Comparison of ENCODE assay signal across 19 mouse cellular contexts in genomic region chr19:55138506-55138905, GRCm38 (mm10). TPM values are rescaled to one million over a fixed set of nuclear protein-coding genes. Genes with fewer than 3 reads are reported as not detected.
DNase-seq lines count a peak whose midpoint lies in the region; ATAC-seq and TF ChIP-seq lines count a peak whose summit lies in the region.
"Had no signal": no experiment of that assay in that cellular context is flagged by ENCODE, and none has a peak within 500 bp of the region (broad histone marks: within the 10 kb centered on the region; RNA-seq: fewer than 3 reads in every experiment).

No protein-coding gene starts in this region.

- H3K36me3 ChIP-seq in hindbrain, embryonic 12.5 days = no peaks in the 10 kb centered on the region
- H3K36me3 ChIP-seq in hindbrain, embryonic 11.5 days (ENCODE audit: control insufficient read depth, insufficient read depth, low read length) = no peaks in the 10 kb centered on the region
- no peaks in the 10 kb centered on the region for H3K36me3 ChIP-seq in lung, postnatal 0 days (ENCODE audit: insufficient read depth, low read length)
- no peaks in the 10 kb centered on the region for H3K36me3 ChIP-seq in midbrain, embryonic 14.5 days (ENCODE audit: control insufficient read depth, insufficient read depth, low read length)
- H3K36me3 ChIP-seq: hindbrain, embryonic 15.5 days; limb, embryonic 13.5 days had no signal

- no peak overlapping the region for H3K4me2 ChIP-seq in hindbrain, embryonic 12.5 days (replicated peaks)
- H3K4me2 ChIP-seq in hindbrain, embryonic 11.5 days (replicated peaks; ENCODE audit: low read depth, low read length) = no peak overlapping the region
- no peak overlapping the region for H3K4me2 ChIP-seq in lung, postnatal 0 days (replicated peaks; ENCODE audit: low read depth, low read length)
- H3K4me2 ChIP-seq in midbrain, embryonic 14.5 days (ENCODE audit: low read length) = no peak overlapping the region
- H3K4me2 ChIP-seq: hindbrain, embryonic 15.5 days; limb, embryonic 13.5 days had no signal

- WGBS in hindbrain, embryonic 12.5 days = 73% methylated on average over 7 of the region's 7 CpGs
- WGBS in hindbrain, embryonic 11.5 days = 74% methylated on average over 7 of the region's 7 CpGs
- WGBS in lung, postnatal 0 days = 83% methylated on average over 7 of the region's 7 CpGs
- WGBS in midbrain, embryonic 14.5 days = 70% methylated on average over 7 of the region's 7 CpGs

- TF ChIP-seq CTCF in lung, postnatal 0 days (IDR thresholded peaks at IDR 0.05) = no peak

- no peak for DNase-seq in hindbrain, embryonic 11.5 days (ENCODE audit: low spot score)
- no peak for DNase-seq in lung, postnatal 0 days (ENCODE audit: low spot score)
- no peak for DNase-seq in lung, adult 18-20 months
- DNase-seq in adrenal gland, postnatal 14 days = peak; percentile 78
- peak; percentile 47 for DNase-seq in kidney, postnatal 10 days
- DNase-seq in c-Kit-positive CD71-positive TER-119-positive erythroid progenitor cells, embryonic 14.5 days (ENCODE audit: low spot score) = no peak
- no peak for DNase-seq in midbrain, embryonic 14.5 days
- DNase-seq: lung, adult 2 months; right cerebral cortex, postnatal 25 days; thymus, postnatal 4 days had no signal

- H3K9ac ChIP-seq in hindbrain, embryonic 12.5 days = no peak overlapping the region
- H3K9ac ChIP-seq in hindbrain, embryonic 11.5 days (ENCODE audit: low read depth, low read length) = no peak overlapping the region
- no peak overlapping the region for H3K9ac ChIP-seq in lung, postnatal 0 days (replicated peaks; ENCODE audit: low read depth)
- no peak overlapping the region for H3K9ac ChIP-seq in midbrain, embryonic 14.5 days (replicated peaks; ENCODE audit: low read length)
- H3K9ac ChIP-seq: hindbrain, embryonic 15.5 days; limb, embryonic 13.5 days had no signal

- peaks cover 28% of the 10 kb centered on the region for H3K4me1 ChIP-seq in hindbrain, embryonic 12.5 days
- no peaks in the 10 kb centered on the region for H3K4me1 ChIP-seq in hindbrain, embryonic 11.5 days (replicated peaks; ENCODE audit: control insufficient read depth, insufficient read depth, low read length)
- peaks cover 14% of the 10 kb centered on the region for H3K4me1 ChIP-seq in lung, postnatal 0 days (ENCODE audit: insufficient read depth, low read depth, low read length)
- H3K4me1 ChIP-seq in midbrain, embryonic 14.5 days (ENCODE audit: control insufficient read depth, insufficient read depth, low read length) = peaks cover 4% of the 10 kb centered on the region; the same call in 1 of the 2 replicates

- no peak for ATAC-seq in hindbrain, embryonic 12.5 days (ENCODE audit: low FRiP score)
- ATAC-seq in hindbrain, embryonic 11.5 days (ENCODE audit: low FRiP score) = no peak
- no peak for ATAC-seq in lung, postnatal 0 days
- no peak for ATAC-seq in midbrain, embryonic 14.5 days (ENCODE audit: low FRiP score, low TSS enrichment)
- ATAC-seq: midbrain, embryonic 16.5 days had no signal

- no peaks in the 10 kb centered on the region for H3K9me3 ChIP-seq in hindbrain, embryonic 12.5 days (replicated peaks)
- no peaks in the 10 kb centered on the region for H3K9me3 ChIP-seq in hindbrain, embryonic 11.5 days (ENCODE audit: control insufficient read depth, low read length)
- no peaks in the 10 kb centered on the region for H3K9me3 ChIP-seq in lung, postnatal 0 days (ENCODE audit: low read length)
- no peaks in the 10 kb centered on the region for H3K9me3 ChIP-seq in midbrain, embryonic 14.5 days (ENCODE audit: control insufficient read depth, low read length)
- H3K9me3 ChIP-seq: hindbrain, embryonic 15.5 days; limb, embryonic 13.5 days had no signal

- H3K27ac ChIP-seq in hindbrain, embryonic 12.5 days = 0 out of 2 replicates have a peak overlapping the region, but pooled peaks have one; percentile 12
- no peak overlapping the region for H3K27ac ChIP-seq in hindbrain, embryonic 11.5 days (ENCODE audit: low read depth, low read length)
- H3K27ac ChIP-seq in lung, postnatal 0 days (ENCODE audit: low read length) = peak overlapping the region; percentile 69
- no peak overlapping the region for H3K27ac ChIP-seq in midbrain, embryonic 14.5 days (replicated peaks; ENCODE audit: low read depth, low read length)
- H3K27ac ChIP-seq: hindbrain, embryonic 15.5 days; limb, embryonic 13.5 days; stomach, postnatal 0 days had no signal

- H3K27me3 ChIP-seq in hindbrain, embryonic 12.5 days = no peaks in the 10 kb centered on the region
- no peaks in the 10 kb centered on the region for H3K27me3 ChIP-seq in hindbrain, embryonic 11.5 days (ENCODE audit: control insufficient read depth, insufficient read depth, low read length)
- H3K27me3 ChIP-seq in lung, postnatal 0 days (replicated peaks; ENCODE audit: insufficient read depth, low read length) = no peaks in the 10 kb centered on the region
- no peaks in the 10 kb centered on the region for H3K27me3 ChIP-seq in midbrain, embryonic 14.5 days (ENCODE audit: control insufficient read depth, insufficient read depth, low read length)
- H3K27me3 ChIP-seq: hindbrain, embryonic 15.5 days; limb, embryonic 13.5 days had no signal

- no peak overlapping the region for H3K4me3 ChIP-seq in hindbrain, embryonic 12.5 days
- no peak overlapping the region for H3K4me3 ChIP-seq in hindbrain, embryonic 11.5 days (ENCODE audit: low read depth, low read length)
- H3K4me3 ChIP-seq in lung, postnatal 0 days (ENCODE audit: low read depth, low read length) = no peak overlapping the region
- H3K4me3 ChIP-seq in midbrain, embryonic 14.5 days (replicated peaks; ENCODE audit: low read depth, low read length) = no peak overlapping the region
- H3K4me3 ChIP-seq: hindbrain, embryonic 15.5 days; limb, embryonic 13.5 days had no signal

- TF ChIP-seq EP300 in lung, postnatal 0 days (IDR thresholded peaks at IDR 0.05) = no peak

RNA-seq across cellular contexts. Expression of gene Gpam, which starts 11.5 kb away (rescaled TPM):
- polyA plus RNA-seq in hindbrain, embryonic 12.5 days (2016; fragmentation: Nextera tagmentation; extraction: Ambion mirVana) = 25.3 and 27.5 TPM in 2 replicates
- polyA plus RNA-seq in hindbrain, embryonic 11.5 days (2014; fragmentation: Nextera tagmentation; extraction: Ambion mirVana) = 17.5 and 22.4 TPM in 2 replicates
- polyA plus RNA-seq in lung, postnatal 0 days (2015; fragmentation: Nextera tagmentation; extraction: Ambion mirVana) = 41.4 and 51.8 TPM in 2 replicates
- total RNA-seq in adrenal gland, postnatal 14 days (2021) = 232 and 288 TPM in 2 replicates
- polyA plus RNA-seq in midbrain, embryonic 14.5 days (2014; fragmentation: Nextera tagmentation; extraction: Ambion mirVana) = 19.3 and 28.7 TPM in 2 replicates

RNA-seq across cellular contexts. Expression of gene Tectb, which starts 42.0 kb away (rescaled TPM):
- polyA plus RNA-seq in hindbrain, embryonic 12.5 days (2016; fragmentation: Nextera tagmentation; extraction: Ambion mirVana) = 0.22 and 0.57 TPM in 2 replicates
- polyA plus RNA-seq in hindbrain, embryonic 11.5 days (2014; fragmentation: Nextera tagmentation; extraction: Ambion mirVana) = 0.13 TPM in 1 of 2 replicates, not detected in the other
- polyA plus RNA-seq in lung, postnatal 0 days (2015; fragmentation: Nextera tagmentation; extraction: Ambion mirVana) = 0.21 and 0.27 TPM in 2 replicates
- total RNA-seq in adrenal gland, postnatal 14 days (2021) = 0.78 and 0.79 TPM in 2 replicates
- polyA plus RNA-seq in midbrain, embryonic 14.5 days (2014; fragmentation: Nextera tagmentation; extraction: Ambion mirVana) = 0.65 and 0.68 TPM in 2 replicates
- total RNA-seq: gastrocnemius, adult 8-10 months; megakaryocyte, adult 5-6 weeks; MEL had no signal
- polyA plus RNA-seq: limb, embryonic 13.5 days; neural tube, embryonic 11.5 days had no signal

Comparison
In these comparisons a context has a peak if more than half of its experiments do, and no peak if none do; other contexts are left out.
1. H3K27ac ChIP-seq: peak in hindbrain, embryonic 12.5 days (single experiment) and lung, postnatal 0 days (single experiment); none in hindbrain, embryonic 11.5 days (single experiment) and midbrain, embryonic 14.5 days (single experiment).
2. DNase-seq: peak in adrenal gland, postnatal 14 days (single experiment) and kidney, postnatal 10 days (single experiment); none in hindbrain, embryonic 11.5 days (single experiment), lung, postnatal 0 days (single experiment), lung, adult 18-20 months (0 of 2), c-Kit-positive CD71-positive TER-119-positive erythroid progenitor cells, embryonic 14.5 days (single experiment) and midbrain, embryonic 14.5 days (single experiment).